In genomic region chr2:125548806-125549578, GRCm38 (mm10) we compare ENCODE assay signal across 34 mouse cellular contexts. TPM values are rescaled to one million over a fixed set of nuclear protein-coding genes. Genes with fewer than 3 reads are reported as not detected.
DNase-seq lines count a peak whose midpoint lies in the region; ATAC-seq lines count a peak whose summit lies in the region.
"Had no signal": no experiment of that assay in that cellular context is flagged by ENCODE, and none has a peak within 500 bp of the region (broad histone marks: within the 10 kb centered on the region; RNA-seq: fewer than 3 reads in every experiment).

No protein-coding gene starts in this region.

- no peak overlapping the region for H3K27ac ChIP-seq in embryonic facial prominence, embryonic 11.5 days (replicated peaks; ENCODE audit: low read depth, low read length)
- H3K27ac ChIP-seq in limb, embryonic 10.5 days: peak overlapping the region; percentile 58; the same call in 1 of the 2 replicates
- H3K27ac ChIP-seq in forebrain, embryonic 14.5 days (ENCODE audit: low read depth, low read length): no peak overlapping the region
- H3K27ac ChIP-seq: embryonic facial prominence, embryonic 15.5 days; hindbrain, embryonic 15.5 days; intestine, embryonic 15.5 days; layer of hippocampus, adult 2 months; limb, embryonic 13.5 days; liver, embryonic 12.5 days; neural tube, embryonic 15.5 days; stomach, embryonic 15.5 days had no signal

- no peak overlapping the region for H3K9ac ChIP-seq in embryonic facial prominence, embryonic 11.5 days (replicated peaks; ENCODE audit: low read length)
- no peak overlapping the region for H3K9ac ChIP-seq in forebrain, embryonic 14.5 days (ENCODE audit: low read length)
- H3K9ac ChIP-seq: embryonic facial prominence, embryonic 15.5 days; hindbrain, embryonic 15.5 days; intestine, embryonic 15.5 days; limb, embryonic 13.5 days; liver, embryonic 12.5 days; liver, postnatal 0 days; neural tube, embryonic 15.5 days; stomach, embryonic 15.5 days had no signal

- H3K4me3 ChIP-seq in embryonic facial prominence, embryonic 11.5 days (ENCODE audit: low read depth, low read length): no peak overlapping the region
- H3K4me3 ChIP-seq in limb, embryonic 10.5 days: no peak overlapping the region
- H3K4me3 ChIP-seq in forebrain, embryonic 14.5 days (ENCODE audit: low read depth, low read length): no peak overlapping the region
- H3K4me3 ChIP-seq: embryonic facial prominence, embryonic 15.5 days; hindbrain, embryonic 15.5 days; intestine, embryonic 15.5 days; layer of hippocampus, adult 2 months; limb, embryonic 13.5 days; liver, embryonic 12.5 days; megakaryocyte, embryonic 14.5 days; neural tube, embryonic 15.5 days; stomach, embryonic 15.5 days had no signal

- DNase-seq in heart, adult 11 months: peak; percentile 75
- DNase-seq in heart, adult 9 months (ENCODE audit: low spot score in 2 of 2): no peak
- DNase-seq in embryonic facial prominence, embryonic 11.5 days (ENCODE audit: low spot score): peak; percentile 67
- DNase-seq in limb, embryonic 10.5 days (ENCODE audit: low spot score): peak; percentile 51
- DNase-seq in urinary bladder, postnatal 25 days (ENCODE audit: low spot score): no peak
- DNase-seq in liver: no peak
- no peak for DNase-seq in forebrain, embryonic 14.5 days (ENCODE audit: low spot score)
- no peak for DNase-seq in layer of hippocampus, postnatal 36 days
- DNase-seq: adrenal gland, adult 8-10 months; cerebellum, adult 2 months; cerebellum, postnatal 14 days; kidney, adult 2 months; kidney, postnatal 36 days; liver, postnatal 0 days; lung, postnatal 4 days; midbrain, embryonic 14.5 days; retina, postnatal 1 day; right cerebral cortex, postnatal 14 days had no signal

- WGBS in embryonic facial prominence, embryonic 11.5 days: 39% methylated on average over 1 of the region's 1 CpGs
- WGBS in limb, embryonic 10.5 days: 55% methylated on average over 1 of the region's 1 CpGs
- 56% methylated on average over 1 of the region's 1 CpGs for WGBS in forebrain, embryonic 14.5 days

- no peaks in the 10 kb centered on the region for H3K9me3 ChIP-seq in embryonic facial prominence, embryonic 11.5 days (replicated peaks; ENCODE audit: control insufficient read depth, low read length)
- H3K9me3 ChIP-seq in limb, embryonic 10.5 days (replicated peaks): no peaks in the 10 kb centered on the region
- H3K9me3 ChIP-seq in forebrain, embryonic 14.5 days (replicated peaks; ENCODE audit: control insufficient read depth, low read length): no peaks in the 10 kb centered on the region
- H3K9me3 ChIP-seq: embryonic facial prominence, embryonic 15.5 days; hindbrain, embryonic 15.5 days; intestine, embryonic 15.5 days; limb, embryonic 13.5 days; liver, embryonic 12.5 days; neural tube, embryonic 15.5 days; stomach, embryonic 15.5 days had no signal

- no peaks in the 10 kb centered on the region for H3K36me3 ChIP-seq in embryonic facial prominence, embryonic 11.5 days (replicated peaks; ENCODE audit: control insufficient read depth, insufficient read depth, low read depth, low read length)
- H3K36me3 ChIP-seq in limb, embryonic 10.5 days: no peaks in the 10 kb centered on the region
- no peaks in the 10 kb centered on the region for H3K36me3 ChIP-seq in forebrain, embryonic 14.5 days (ENCODE audit: control insufficient read depth, insufficient read depth, low read length)
- H3K36me3 ChIP-seq: embryonic facial prominence, embryonic 15.5 days; hindbrain, embryonic 15.5 days; intestine, embryonic 15.5 days; limb, embryonic 13.5 days; liver, embryonic 12.5 days; neural tube, embryonic 15.5 days; stomach, embryonic 15.5 days had no signal

- no peaks in the 10 kb centered on the region for H3K4me1 ChIP-seq in embryonic facial prominence, embryonic 11.5 days (ENCODE audit: control insufficient read depth, insufficient read depth, low read length)
- peaks cover 19% of the 10 kb centered on the region for H3K4me1 ChIP-seq in limb, embryonic 10.5 days
- H3K4me1 ChIP-seq in forebrain, embryonic 14.5 days (ENCODE audit: control insufficient read depth, insufficient read depth, low read length): no peaks in the 10 kb centered on the region
- H3K4me1 ChIP-seq: embryonic facial prominence, embryonic 15.5 days; hindbrain, embryonic 15.5 days; intestine, embryonic 15.5 days; liver, embryonic 12.5 days; neural tube, embryonic 15.5 days; stomach, embryonic 15.5 days had no signal

- no peaks in the 10 kb centered on the region for H3K27me3 ChIP-seq in embryonic facial prominence, embryonic 11.5 days (ENCODE audit: control insufficient read depth, insufficient read depth, low read length)
- H3K27me3 ChIP-seq in limb, embryonic 10.5 days (ENCODE audit: low read depth, poor library complexity, severe bottlenecking): no peaks in the 10 kb centered on the region
- no peaks in the 10 kb centered on the region for H3K27me3 ChIP-seq in forebrain, embryonic 14.5 days (replicated peaks; ENCODE audit: control insufficient read depth, insufficient read depth, low read length)
- H3K27me3 ChIP-seq: embryonic facial prominence, embryonic 15.5 days; hindbrain, embryonic 15.5 days; intestine, embryonic 15.5 days; limb, embryonic 13.5 days; liver, embryonic 12.5 days; neural tube, embryonic 15.5 days; stomach, embryonic 15.5 days had no signal

- 0 out of 2 replicates have a peak, but pooled peaks have one; percentile 48 for ATAC-seq in embryonic facial prominence, embryonic 11.5 days (replicated peaks; ENCODE audit: insufficient number of reproducible peaks, low FRiP score, low TSS enrichment, low read depth)
- ATAC-seq in forebrain, embryonic 14.5 days: no peak
- ATAC-seq: CD4-positive, CD25-positive, alpha-beta regulatory T cell, adult 4 months; forebrain, embryonic 16.5 days; intestine, embryonic 15.5 days; liver, embryonic 12.5 days; liver, postnatal 0 days; lung, postnatal 0 days had no signal

- H3K4me2 ChIP-seq in embryonic facial prominence, embryonic 11.5 days (ENCODE audit: low read depth, low read length): no peak overlapping the region
- no peak overlapping the region for H3K4me2 ChIP-seq in forebrain, embryonic 14.5 days (ENCODE audit: low read length)
- H3K4me2 ChIP-seq: embryonic facial prominence, embryonic 15.5 days; heart, embryonic 11.5 days; hindbrain, embryonic 15.5 days; intestine, embryonic 15.5 days; limb, embryonic 13.5 days; liver, embryonic 12.5 days; neural tube, embryonic 15.5 days; stomach, embryonic 15.5 days had no signal

RNA-seq across cellular contexts. Expression of gene Fbn1, which starts 41.2 kb away (rescaled TPM):
- 14.1 and 15.2 TPM in 2 replicates for polyA plus RNA-seq in embryonic facial prominence, embryonic 11.5 days (2014; fragmentation: Nextera tagmentation; extraction: Ambion mirVana)
- 4.5 and 5.6 TPM in 2 replicates for polyA plus RNA-seq in limb, embryonic 10.5 days (2016; fragmentation: Nextera tagmentation; extraction: Ambion mirVana)
- polyA plus RNA-seq in forebrain, embryonic 14.5 days (2014; fragmentation: Nextera tagmentation; extraction: Ambion mirVana): 2.1 and 2.9 TPM in 2 replicates
- total RNA-seq in layer of hippocampus, postnatal 36 days (2021): 10 to 100 TPM in 1 of 2 experiments, 1 to 10 TPM in 1; 7.6 to 10.4 TPM
- total RNA-seq: monocyte, adult 5-6 weeks had no signal
- polyA plus RNA-seq: CD4-positive, CD25-positive, alpha-beta regulatory T cell, adult 4 months had no signal

RNA-seq across cellular contexts. Expression of gene Gm9913, which starts 44.1 kb away (rescaled TPM):
- 0.13 and 0.29 TPM in 2 replicates for polyA plus RNA-seq in embryonic facial prominence, embryonic 11.5 days (2014; fragmentation: Nextera tagmentation; extraction: Ambion mirVana)
- 0.14 and 0.16 TPM in 2 replicates for polyA plus RNA-seq in limb, embryonic 10.5 days (2016; fragmentation: Nextera tagmentation; extraction: Ambion mirVana)
- polyA plus RNA-seq in forebrain, embryonic 14.5 days (2014; fragmentation: Nextera tagmentation; extraction: Ambion mirVana): 0.14 TPM in 2 replicates
- total RNA-seq in layer of hippocampus, postnatal 36 days (2021): under 1 TPM; 0.27 to 0.56 TPM
- total RNA-seq: gastrocnemius, adult 8-10 months; hematopoietic stem cell, adult 5-6 weeks; monocyte, adult 5-6 weeks had no signal
- polyA plus RNA-seq: CD4-positive, CD25-positive, alpha-beta regulatory T cell, adult 4 months; liver, postnatal 0 days; midbrain, embryonic 14.5 days had no signal

Comparison
In these comparisons a context has a peak if more than half of its experiments do, and no peak if none do; other contexts are left out.
1. DNase-seq: peak in heart, adult 11 months (single experiment), embryonic facial prominence, embryonic 11.5 days (single experiment) and limb, embryonic 10.5 days (single experiment); none in heart, adult 9 months (0 of 2), urinary bladder, postnatal 25 days (single experiment), liver (single experiment), forebrain, embryonic 14.5 days (single experiment) and layer of hippocampus, postnatal 36 days (0 of 2).